Mouse (Mus musculus) bone marrow, adult 2 months (tissue): ENCODE results near the gene Hist1h4b. TPM values are rescaled to one million over a fixed set of nuclear protein-coding genes. Genes with fewer than 3 reads are reported as not detected.
"Not testable (repeated sequence)": the region's sequence is repeated elsewhere in the genome, so short reads cannot be mapped to it uniquely, and the experiment has no call there.

Source experiments
- H3K27ac ChIP-seq: fragments of 200-500 bp; 2 replicates; pipeline ENCODE4 v1.5.1; 2012; ENCODE audit warnings: low read depth, mild to moderate bottlenecking, control low read depth, inconsistent platforms, low read length; ENCODE audit not compliant: control insufficient read depth, poor library complexity, insufficient read depth
- H3K4me1 ChIP-seq: fragments of 200-500 bp; 2 replicates; pipeline ENCODE4 v1.6.1; 2011; ENCODE audit warnings: low read length; ENCODE audit not compliant: control insufficient read depth, insufficient read depth
- H3K4me3 ChIP-seq: fragments of 200-500 bp; replicated peaks from 2 replicates; pipeline ENCODE3; 2011; ENCODE audit warnings: mild to moderate bottlenecking, low read depth, low read length, control low read depth; ENCODE audit not compliant: control insufficient read depth
- CTCF ChIP-seq: fragments of 200-500 bp; IDR thresholded peaks from 2 replicates; pipeline ENCODE4 v1.5.1; 2011; ENCODE audit warnings: low read length, control low read depth; ENCODE audit not compliant: control insufficient read depth, insufficient read depth
- POLR2A ChIP-seq: fragments of 200-500 bp; IDR thresholded peaks from 2 replicates; pipeline ENCODE4 v1.6.1; 2011; ENCODE audit warnings: low read depth, mild to moderate bottlenecking, control low read depth, low read length, borderline replicate concordance; ENCODE audit not compliant: control insufficient read depth
- WGBS: fragments of 180-500 bp; shearing (Covaris S2); methylation state at CpG from one replicate; pipeline ENCODE4 v1.1.7; 2018; 5-methylcytosine and 5-hydroxymethylcytosine counted together
- polyA plus RNA-seq: library from polyadenylated mRNA; stranded (reverse); fragments of >200 nt; gene quantifications from 2 replicates; pipeline ENCODE4 v1.2.4, GENCODE M21; 2011; ENCODE audit warnings: low replicate concordance; ENCODE audit not compliant: missing spikeins, insufficient read depth, insufficient read length

Gene Hist1h4b
- polyA plus RNA-seq, 1 experiment, result 275 TPM

GRCm38 (mm10) chr13:23744421-23745380 is 12.1 kb upstream of the Hist1h4b start:
- no peak; the same call in 1 of the 2 replicates for TF ChIP-seq POLR2A
- TF ChIP-seq CTCF, result no peak
- Histone ChIP-seq H3K4me3 (peak overlapping the region; percentile 67), H3K27ac (peak overlapping the region; percentile 82), H3K4me1 (no peaks in the 10 kb centered on the region; the same call in 1 of the 2 replicates)
- WGBS, result 3% methylated on average over 23 of the region's 36 CpGs

- H3K27ac ChIP-seq, result peak within 1 kb of the TSS; percentile 100
- peak; percentile 90; the same call in 1 of the 2 replicates for TF ChIP-seq POLR2A
- no peak for TF ChIP-seq CTCF
- WGBS, result under 1% methylated on average over 28 of the region's 28 CpGs
- H3K4me3 ChIP-seq, result peak within 1 kb of the TSS; percentile 69
- no peaks in the 10 kb centered on the region; the same call in 1 of the 2 replicates for H3K4me1 ChIP-seq
These were observed 11.2 kb upstream of the Hist1h4b start, which contains the start of gene Hist1h3c for GRCm38 (mm10) chr13:23745381-23746161. Hist1h3c (minus strand) TSS chr13:23745602.

DNA sequence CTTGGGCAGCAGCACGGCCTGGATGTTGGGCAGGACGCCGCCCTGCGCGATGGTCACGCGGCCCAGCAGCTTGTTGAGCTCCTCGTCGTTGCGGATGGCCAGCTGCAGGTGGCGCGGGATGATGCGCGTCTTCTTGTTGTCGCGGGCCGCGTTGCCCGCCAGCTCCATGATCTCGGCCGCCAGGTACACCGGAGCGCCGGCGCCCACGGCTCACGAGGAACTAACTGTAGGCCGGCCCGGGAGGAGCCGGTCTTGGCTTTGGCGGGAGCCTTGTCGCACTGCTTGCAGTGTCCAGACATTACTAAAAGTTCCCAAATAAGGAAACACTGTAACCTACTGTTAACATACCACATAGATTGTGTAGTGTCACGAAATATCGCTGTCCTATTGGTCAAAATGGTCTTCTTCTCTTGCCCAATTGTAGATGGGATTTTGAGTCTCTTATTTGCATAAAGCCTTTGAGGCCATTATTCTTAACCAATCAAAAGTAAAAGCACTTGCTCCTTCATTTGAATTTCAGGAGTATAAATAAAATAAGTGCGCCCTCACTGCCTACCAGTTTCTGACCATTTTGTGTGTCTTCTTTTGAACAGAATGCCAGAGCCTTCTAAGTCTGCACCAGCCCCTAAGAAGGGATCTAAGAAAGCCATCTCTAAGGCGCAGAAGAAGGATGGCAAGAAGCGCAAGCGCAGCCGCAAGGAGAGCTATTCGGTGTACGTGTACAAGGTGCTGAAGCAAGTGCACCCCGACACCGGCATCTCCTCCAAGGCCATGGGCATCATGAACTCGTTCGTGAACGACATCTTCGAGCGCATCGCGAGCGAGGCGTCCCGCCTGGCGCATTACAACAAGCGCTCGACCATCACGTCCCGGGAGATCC is 10.4 kb upstream of the Hist1h4b start, which contains the start of gene Hist1h2bb:
TSS of gene Hist1h2bb (plus strand) at position 534 of the 880 bp plus-strand sequence.
- peak within 1 kb of the TSS; percentile 69 for H3K4me3 ChIP-seq
- H3K4me1 ChIP-seq, result not testable (repeated sequence)

DNA sequence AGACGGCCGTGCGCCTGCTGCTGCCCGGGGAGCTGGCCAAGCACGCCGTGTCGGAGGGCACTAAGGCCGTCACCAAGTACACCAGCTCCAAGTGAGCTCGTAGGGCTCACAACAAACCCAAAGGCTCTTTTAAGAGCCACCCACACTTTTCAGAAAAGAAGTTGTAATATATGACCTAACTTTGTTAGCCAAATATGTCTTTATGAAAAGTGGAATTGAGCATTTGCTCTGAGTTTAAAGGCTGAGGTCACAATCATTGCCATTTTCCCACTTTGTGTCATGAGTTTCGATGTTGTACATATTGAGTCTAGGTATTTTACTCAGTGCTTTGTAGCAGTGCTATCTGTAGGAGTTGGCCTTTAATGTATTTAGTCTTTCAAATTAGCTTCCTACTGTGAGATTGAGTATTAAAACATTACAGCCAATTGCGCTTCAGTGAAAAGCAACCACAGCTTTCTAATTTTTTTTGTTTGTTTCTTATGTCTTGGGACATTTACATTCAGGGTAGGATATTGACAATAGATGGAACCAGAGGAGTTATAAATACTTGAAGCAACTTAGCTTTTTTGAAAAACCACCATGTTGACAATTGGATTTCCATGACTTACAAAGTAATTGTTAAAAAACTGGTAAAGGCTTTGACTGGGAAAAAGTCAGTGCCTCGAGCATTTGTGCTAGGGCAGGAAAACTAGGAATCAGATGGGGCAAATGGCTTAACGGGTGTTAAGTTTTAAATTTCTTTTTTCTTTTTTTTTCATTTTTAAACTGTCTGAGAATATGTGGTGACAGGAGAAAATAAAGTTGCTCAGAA is 9.5 kb upstream of the Hist1h4b start:
- Histone ChIP-seq H3K4me1 (no peaks in the 10 kb centered on the region; the same call in 1 of the 2 replicates), H3K4me3 (peak overlapping the region; percentile 24), H3K27ac (peak overlapping the region; percentile 98)
- peak; percentile 54; the same call in 1 of the 2 replicates for TF ChIP-seq POLR2A
- TF ChIP-seq CTCF, result no peak
- WGBS, result 6% methylated on average over 13 of the region's 13 CpGs

More for the DNA sequence above, 10.4 kb upstream of the Hist1h4b start, which contains the start of gene Hist1h2bb:
- peak; percentile 93 for TF ChIP-seq POLR2A
- peak within 1 kb of the TSS; percentile 100 for H3K27ac ChIP-seq
- WGBS, result under 1% methylated on average over 44 of the region's 58 CpGs

GRCm38 (mm10) chr13:23747892-23748288 is 8.9 kb upstream of the Hist1h4b start:
- 15% methylated on average over 4 of the region's 4 CpGs for WGBS
- H3K27ac ChIP-seq, result peak overlapping the region; percentile 58
- TF ChIP-seq CTCF (no peak), POLR2A (no peak)
- no peak overlapping the region for H3K4me3 ChIP-seq
- no peaks in the 10 kb centered on the region; the same call in 1 of the 2 replicates for H3K4me1 ChIP-seq

DNA sequence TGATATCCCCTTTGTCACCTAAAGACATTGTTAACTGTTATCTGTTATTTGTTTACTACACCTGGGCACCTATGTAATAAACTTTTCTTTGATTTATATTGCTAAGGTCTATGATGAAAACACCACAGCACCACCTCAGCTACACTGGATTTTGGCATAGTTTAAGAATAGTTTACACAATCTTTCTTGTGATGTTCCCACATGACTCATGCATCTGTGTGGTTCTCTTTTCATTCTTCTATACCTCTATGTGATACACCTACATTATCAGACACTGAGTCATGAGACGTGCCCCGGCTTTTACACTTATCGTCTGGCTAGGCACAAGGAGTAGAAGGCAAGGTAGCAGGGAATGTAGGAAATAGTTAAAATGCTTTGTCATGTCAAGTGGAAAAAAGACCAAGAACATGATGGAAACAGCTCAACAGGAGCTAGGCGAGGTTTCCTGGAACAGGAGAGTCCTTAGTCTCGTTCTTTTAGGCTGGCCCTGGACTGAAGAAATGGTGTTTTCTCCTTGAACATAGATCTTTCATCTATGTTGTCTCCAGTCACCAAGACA is 7.2 kb upstream of the Hist1h4b start:
- Histone ChIP-seq H3K27ac (no peak overlapping the region), H3K4me3 (no peak overlapping the region), H3K4me1 (no peaks in the 10 kb centered on the region; the same call in 1 of the 2 replicates)
- WGBS, result 90% methylated on average over 5 of the region's 5 CpGs
- TF ChIP-seq POLR2A (no peak), CTCF (no peak)

DNA sequence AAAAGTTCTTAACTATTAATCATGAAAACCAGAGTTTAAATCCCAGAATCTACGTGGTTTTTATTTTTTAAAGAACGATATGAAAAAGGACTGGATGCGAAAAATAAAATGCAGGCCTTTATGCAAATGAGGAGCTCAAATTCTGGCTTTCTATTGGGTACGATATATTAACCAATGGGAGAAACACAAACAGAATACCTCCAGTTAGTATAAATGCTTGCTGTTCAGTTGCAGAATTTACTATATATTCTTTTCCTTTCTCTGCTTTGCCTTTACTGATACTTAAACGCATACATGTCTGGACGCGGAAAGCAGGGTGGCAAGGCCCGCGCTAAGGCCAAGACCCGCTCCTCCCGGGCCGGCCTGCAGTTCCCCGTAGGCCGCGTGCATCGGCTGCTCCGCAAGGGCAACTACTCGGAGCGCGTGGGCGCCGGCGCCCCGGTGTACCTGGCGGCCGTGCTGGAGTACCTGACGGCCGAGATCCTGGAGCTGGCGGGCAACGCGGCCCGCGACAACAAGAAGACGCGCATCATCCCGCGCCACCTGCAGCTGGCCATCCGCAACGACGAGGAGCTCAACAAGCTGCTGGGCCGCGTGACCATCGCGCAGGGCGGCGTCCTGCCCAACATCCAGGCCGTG is 5.9 kb upstream of the Hist1h4b start, which contains the start of gene Hist1h2ab:
TSS of gene Hist1h2ab (plus strand) at position 288 of the 639 bp plus-strand sequence.
- peak; percentile 98 for TF ChIP-seq POLR2A
- under 1% methylated on average over 31 of the region's 47 CpGs for WGBS
- not testable (repeated sequence) for H3K4me1 ChIP-seq
- Histone ChIP-seq H3K27ac (peak within 1 kb of the TSS; percentile 94), H3K4me3 (peak within 1 kb of the TSS; percentile 69)
